Mouse (Mus musculus) liver, embryonic 15.5 days (tissue): ENCODE measurements around the gene Det1. TPM values are rescaled to one million over a fixed set of nuclear protein-coding genes. Genes with fewer than 3 reads are reported as not detected.

Experiments
- ATAC-seq: fragments of 200-750 bp; cut with Nextera tagmentation; 2 replicates; pipeline ENCODE4 v1.8.0; 2017; ENCODE audit warnings: moderate number of reproducible peaks, mild to moderate bottlenecking, moderate library complexity; ENCODE audit not compliant: insufficient read depth
- H3K27ac ChIP-seq: fragments of 300-500 bp; sonication (generic); replicated peaks from 2 replicates; pipeline ENCODE4 v1.5.1; 2015; ENCODE audit warnings: mild to moderate bottlenecking, inconsistent platforms
- H3K27me3 ChIP-seq: fragments of 300-500 bp; sonication (generic); 2 replicates; pipeline ENCODE4 v1.6.1; 2015; ENCODE audit warnings: mild to moderate bottlenecking, inconsistent platforms
- H3K36me3 ChIP-seq: fragments of 300-500 bp; sonication (generic); replicated peaks from 2 replicates; pipeline ENCODE4 v1.6.1; 2015; ENCODE audit warnings: moderate library complexity, mild to moderate bottlenecking, inconsistent platforms
- H3K4me1 ChIP-seq: fragments of 300-500 bp; sonication (generic); replicated peaks from 2 replicates; pipeline ENCODE4 v1.6.1; 2015; ENCODE audit warnings: inconsistent platforms
- H3K4me2 ChIP-seq: fragments of 300-500 bp; sonication (generic); 2 replicates; pipeline ENCODE4 v1.6.1; 2015; ENCODE audit warnings: moderate library complexity, mild to moderate bottlenecking, inconsistent platforms
- H3K4me3 ChIP-seq: fragments of 300-500 bp; sonication (generic); replicated peaks from 2 replicates; pipeline ENCODE4 v1.5.1; 2015; ENCODE audit warnings: mild to moderate bottlenecking, inconsistent platforms
- H3K9ac ChIP-seq: fragments of 300-500 bp; sonication (generic); 2 replicates; pipeline ENCODE4 v1.6.1; 2015; ENCODE audit warnings: moderate library complexity, mild to moderate bottlenecking, inconsistent platforms
- H3K9me3 ChIP-seq: fragments of 300-500 bp; sonication (generic); replicated peaks from 2 replicates; pipeline ENCODE4 v1.6.1; 2016; ENCODE audit warnings: inconsistent platforms
- WGBS: fragments of 180-500 bp; shearing (Covaris S2); methylation state at CpG from one replicate; pipeline ENCODE4 v1.1.7; 2015; ENCODE audit warnings: mixed read lengths; ENCODE audit not compliant: insufficient replicate concordance; 5-methylcytosine and 5-hydroxymethylcytosine counted together
- polyA plus RNA-seq: library from polyadenylated mRNA; unstranded; fragments of >200 nt; fragmentation: Nextera tagmentation; extraction: Ambion mirVana; gene quantifications from 2 replicates; pipeline ENCODE4 v1.2.1, GENCODE M21; 2015

Det1 gene
- polyA plus RNA-seq, 1 experiment from 2014 or later = 6.8 TPM

DNA sequence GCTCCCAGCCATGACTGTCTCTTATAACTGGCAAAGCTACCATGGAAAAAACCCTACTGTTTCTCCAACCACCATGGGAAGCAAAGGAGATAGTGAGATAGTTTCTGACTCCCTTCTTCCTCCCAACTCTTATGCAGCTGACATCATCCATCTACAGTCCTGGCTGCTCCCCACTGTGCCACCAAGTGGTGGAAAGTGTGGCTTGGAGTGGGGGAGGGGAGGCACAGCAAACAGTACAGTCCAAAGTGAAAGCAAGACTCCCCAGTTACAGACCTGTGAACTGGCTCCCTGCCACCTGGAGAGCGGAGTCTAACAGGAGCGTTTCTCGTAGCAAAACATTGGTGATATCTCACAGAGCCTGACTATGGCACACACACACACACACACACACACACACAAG is 43.2 kb downstream of the Det1 start:
- no peaks in the 10 kb centered on the region for H3K9me3 ChIP-seq
- no peak overlapping the region for H3K9ac ChIP-seq
- no peak overlapping the region for H3K4me3 ChIP-seq
- H3K27ac ChIP-seq = no peak overlapping the region
- H3K27me3 ChIP-seq = no peaks in the 10 kb centered on the region
- no peak overlapping the region for H3K4me2 ChIP-seq
- no peak for ATAC-seq
- peaks cover 47% of the 10 kb centered on the region for H3K4me1 ChIP-seq
- 77% methylated on average over 3 of the region's 3 CpGs for WGBS
- no peaks in the 10 kb centered on the region for H3K36me3 ChIP-seq

DNA sequence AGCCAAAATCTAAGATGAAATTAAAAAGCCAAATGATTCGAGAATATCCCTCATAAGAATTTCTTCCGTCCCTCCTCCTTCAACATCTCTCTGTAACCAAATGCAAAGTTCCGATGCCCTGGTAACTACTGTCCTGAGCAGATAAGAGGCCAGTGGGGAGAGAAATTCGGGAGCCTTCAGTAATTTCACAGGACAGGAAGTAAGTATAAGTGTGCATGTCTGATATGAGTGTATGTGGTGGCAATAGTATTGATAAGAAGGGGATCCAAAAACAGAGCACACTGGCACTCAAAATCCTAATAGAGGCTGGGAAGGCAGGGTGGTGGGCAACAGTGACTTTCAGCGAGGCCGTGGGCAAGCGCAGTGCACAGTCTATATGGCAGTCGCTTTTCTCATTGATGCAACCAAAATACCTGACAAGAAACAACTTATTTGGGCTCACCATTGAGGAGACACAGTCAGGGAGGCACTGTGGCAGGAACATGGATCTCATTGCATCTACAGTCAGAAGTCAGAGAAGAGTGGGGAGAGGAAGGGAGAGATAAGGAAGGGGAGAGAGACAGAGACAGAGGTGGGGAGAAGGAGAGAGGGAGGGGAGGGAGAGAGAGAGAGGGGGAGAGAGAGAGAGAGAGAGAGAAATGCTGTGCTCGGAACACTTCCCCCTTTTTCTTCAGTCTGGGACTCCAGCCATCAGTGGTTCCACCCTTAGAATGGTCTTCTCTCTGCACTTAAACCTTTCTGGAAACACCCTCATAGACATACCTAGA is 47.1 kb downstream of the Det1 start:
- Histone ChIP-seq H3K27me3 (no peaks in the 10 kb centered on the region), H3K4me1 (peaks cover 80% of the 10 kb centered on the region), H3K9ac (no peak overlapping the region; the same call in 1 of the 2 replicates), H3K27ac (peak overlapping the region; percentile 86), H3K9me3 (no peaks in the 10 kb centered on the region), H3K4me2 (peak overlapping the region; percentile 58), H3K36me3 (no peaks in the 10 kb centered on the region), H3K4me3 (peak overlapping the region; percentile 7; the same call in 1 of the 2 replicates)
- ATAC-seq = peak; percentile 96
- 15% methylated on average over 9 of the region's 9 CpGs for WGBS

DNA sequence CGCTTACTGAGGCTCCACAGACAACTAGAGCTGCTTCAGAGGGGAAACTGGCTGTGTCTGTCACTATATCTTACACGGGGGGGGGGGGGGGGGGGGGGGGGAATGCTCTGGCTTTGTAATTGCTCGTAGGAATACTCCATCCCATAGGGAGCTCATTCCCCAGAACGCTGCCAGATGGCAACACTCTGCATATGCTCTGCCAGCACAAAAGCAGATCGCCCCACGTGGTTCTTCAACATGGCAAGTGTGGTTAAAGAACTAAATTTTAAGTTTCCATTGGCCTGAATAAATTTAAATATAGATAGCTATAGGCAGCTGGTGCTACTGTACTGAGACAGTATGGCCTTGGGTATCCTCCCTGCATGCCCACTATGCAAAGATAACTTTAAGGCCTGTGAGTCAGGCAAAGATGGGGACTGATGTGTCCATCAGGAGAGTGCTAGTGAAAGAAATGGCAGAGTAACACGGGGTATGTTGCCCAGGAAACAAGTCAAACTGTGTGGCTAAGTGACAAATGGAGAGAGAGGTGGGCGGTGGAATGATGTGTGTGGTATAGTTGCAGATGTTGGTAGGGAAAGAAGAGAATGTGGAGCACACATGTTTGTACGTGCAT is 49.1 kb downstream of the Det1 start:
- ATAC-seq = no peak
- 64% methylated on average over 9 of the region's 9 CpGs for WGBS
- H3K27me3 ChIP-seq = no peaks in the 10 kb centered on the region
- H3K27ac ChIP-seq = peak overlapping the region; percentile 86
- no peak overlapping the region for H3K9ac ChIP-seq
- H3K4me3 ChIP-seq = no peak overlapping the region
- H3K36me3 ChIP-seq = peaks cover under 1% of the 10 kb centered on the region; the same call in 1 of the 2 replicates
- H3K4me2 ChIP-seq = no peak overlapping the region
- peaks cover 82% of the 10 kb centered on the region for H3K4me1 ChIP-seq
- H3K9me3 ChIP-seq = no peaks in the 10 kb centered on the region

DNA sequence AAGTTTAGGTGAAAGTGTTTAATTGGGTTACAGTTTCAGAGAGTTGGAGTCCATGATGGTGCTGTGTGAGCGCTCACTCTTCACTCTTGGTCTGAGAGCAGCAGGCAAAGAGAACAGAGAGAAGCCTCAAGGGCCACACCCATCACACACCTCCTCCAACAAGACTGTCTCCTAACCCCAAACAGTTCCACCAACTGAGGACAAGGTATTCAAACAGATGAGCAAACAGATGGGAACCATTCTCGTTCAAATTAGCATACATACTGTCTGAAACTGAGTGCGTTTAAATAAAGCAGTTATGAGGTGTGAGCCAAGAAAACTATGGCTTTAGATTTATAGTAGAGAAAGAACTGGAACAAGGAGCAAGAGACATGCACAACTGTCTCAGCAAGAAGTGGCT is 50.4 kb downstream of the Det1 start:
- H3K4me1 ChIP-seq = peaks cover 77% of the 10 kb centered on the region
- H3K27ac ChIP-seq = peak overlapping the region; percentile 25; the same call in 1 of the 2 replicates
- H3K9ac ChIP-seq = no peak overlapping the region
- no peak for ATAC-seq
- H3K9me3 ChIP-seq = no peaks in the 10 kb centered on the region
- H3K36me3 ChIP-seq = peaks cover 12% of the 10 kb centered on the region
- WGBS = 62% methylated on average over 3 of the region's 3 CpGs
- H3K4me3 ChIP-seq = no peak overlapping the region
- no peak overlapping the region for H3K4me2 ChIP-seq
- no peaks in the 10 kb centered on the region for H3K27me3 ChIP-seq

DNA sequence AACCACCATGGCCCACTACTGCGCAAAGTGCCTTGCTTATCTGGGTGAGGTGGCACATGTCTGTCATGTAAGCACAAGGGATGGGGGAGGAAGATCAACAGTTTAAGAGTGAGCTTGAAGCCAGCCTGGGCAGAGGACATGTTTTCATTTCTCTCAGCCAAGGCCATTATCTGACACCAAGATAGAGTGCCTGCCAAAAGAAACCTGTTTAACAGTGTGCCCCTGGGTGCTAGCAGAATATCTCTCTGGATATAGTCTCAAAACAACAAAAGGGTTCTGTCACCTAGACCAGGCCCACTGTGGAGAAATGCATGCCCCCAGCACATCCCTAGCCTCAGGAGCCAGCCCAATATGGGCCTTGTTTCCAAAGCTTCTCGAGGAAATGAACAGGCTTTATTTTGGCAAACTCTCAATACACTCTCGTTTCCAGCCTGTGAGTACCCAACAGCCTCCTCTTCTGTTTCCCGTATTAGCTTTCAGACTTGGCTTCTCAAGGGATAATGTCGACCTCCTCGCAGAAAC is 52.4 kb downstream of the Det1 start:
- ATAC-seq = peak; percentile 22
- 56% methylated on average over 6 of the region's 6 CpGs for WGBS
- H3K4me2 ChIP-seq = no peak overlapping the region
- H3K27me3 ChIP-seq = no peaks in the 10 kb centered on the region
- H3K36me3 ChIP-seq = peaks cover 29% of the 10 kb centered on the region
- no peak overlapping the region for H3K4me3 ChIP-seq
- peaks cover 57% of the 10 kb centered on the region for H3K4me1 ChIP-seq
- no peak overlapping the region for H3K9ac ChIP-seq
- no peaks in the 10 kb centered on the region for H3K9me3 ChIP-seq
- H3K27ac ChIP-seq = peak overlapping the region; percentile 39; the same call in 1 of the 2 replicates

DNA sequence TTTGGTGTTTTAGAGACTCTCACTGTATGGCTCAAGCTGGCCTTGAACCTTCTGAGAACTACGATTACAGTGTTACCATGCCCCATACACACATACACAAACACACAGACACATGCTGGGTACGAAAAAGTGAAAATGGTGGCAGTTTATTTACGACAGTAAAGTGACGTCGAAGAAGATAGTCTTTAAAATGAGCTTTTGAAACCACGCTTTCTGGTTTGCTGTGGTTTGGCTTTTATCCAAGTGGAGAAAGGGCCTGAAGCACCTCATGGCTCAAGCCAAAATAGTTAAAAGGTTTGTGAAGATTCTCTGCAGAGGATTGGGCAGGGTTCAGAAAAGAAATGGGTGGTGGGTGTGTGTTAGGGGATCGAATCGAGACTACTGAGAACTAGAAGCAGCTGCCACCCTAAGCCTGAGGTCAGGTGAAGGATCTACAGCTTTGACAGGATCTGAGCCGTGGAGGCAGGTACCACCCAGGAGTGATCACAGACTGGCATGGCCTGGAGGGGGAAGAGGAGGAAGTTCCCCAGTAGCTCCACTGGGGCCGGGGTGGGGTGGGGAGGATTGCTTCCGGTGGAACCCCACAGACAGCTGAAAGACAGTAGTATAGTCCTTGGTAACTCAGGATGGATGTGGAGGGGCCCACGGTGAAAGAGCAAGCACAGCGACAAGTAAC is 53.0 kb downstream of the Det1 start:
- Histone ChIP-seq H3K4me2 (no peak overlapping the region), H3K9me3 (no peaks in the 10 kb centered on the region), H3K36me3 (peaks cover 35% of the 10 kb centered on the region), H3K27me3 (no peaks in the 10 kb centered on the region), H3K27ac (peak overlapping the region; percentile 39; the same call in 1 of the 2 replicates), H3K4me3 (no peak overlapping the region), H3K9ac (no peak overlapping the region), H3K4me1 (peaks cover 53% of the 10 kb centered on the region)
- ATAC-seq = peak; percentile 35; the same call in 1 of the 2 replicates
- WGBS = 45% methylated on average over 13 of the region's 13 CpGs

DNA sequence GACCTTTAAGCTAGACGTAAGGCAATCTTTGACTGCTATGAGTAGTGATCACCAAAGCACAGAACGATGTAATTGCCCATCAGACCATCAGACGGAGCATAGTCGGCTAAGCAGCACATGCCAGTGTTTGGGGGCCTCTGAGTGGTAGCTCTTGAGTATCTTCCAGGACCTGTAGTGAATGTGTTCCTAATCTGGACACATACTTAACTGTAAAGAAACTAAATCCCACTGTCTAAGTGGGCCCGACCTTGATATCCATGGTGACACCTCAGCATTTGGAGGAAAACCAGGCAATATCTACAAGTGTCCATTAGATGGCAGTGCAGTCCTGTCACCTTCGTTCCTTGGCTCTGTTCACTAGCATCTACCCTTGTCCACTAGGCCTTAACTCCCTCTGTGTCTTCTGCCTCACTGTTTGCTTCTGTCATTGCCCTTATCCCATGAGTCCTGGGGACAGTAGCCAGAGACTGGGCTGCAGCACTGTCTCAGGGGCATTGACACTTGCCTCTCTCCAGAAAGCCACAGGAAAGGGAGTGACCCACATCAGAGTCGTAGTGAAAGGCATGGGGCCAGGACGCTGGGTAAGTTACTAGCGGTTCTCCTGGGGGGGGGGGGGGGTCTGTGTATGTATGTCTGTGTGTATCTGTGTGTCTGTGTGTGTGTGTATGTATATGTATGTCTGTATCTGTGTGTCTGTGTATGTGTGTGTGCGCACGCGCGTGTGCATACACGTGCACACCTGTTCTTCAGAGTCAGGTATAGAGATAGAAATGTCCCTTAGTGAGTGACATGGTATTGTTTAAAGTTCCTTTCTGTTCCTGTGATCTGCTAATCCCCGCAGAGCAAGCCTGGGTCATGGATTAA is 55.5 kb downstream of the Det1 start:
- Histone ChIP-seq H3K9me3 (no peaks in the 10 kb centered on the region), H3K9ac (no peak overlapping the region), H3K4me1 (peaks cover 36% of the 10 kb centered on the region), H3K4me2 (no peak overlapping the region), H3K36me3 (peaks cover 48% of the 10 kb centered on the region), H3K27ac (no peak overlapping the region), H3K4me3 (no peak overlapping the region), H3K27me3 (no peaks in the 10 kb centered on the region)
- 77% methylated on average over 15 of the region's 15 CpGs for WGBS
- ATAC-seq = no peak; the same call in 1 of the 2 replicates

DNA sequence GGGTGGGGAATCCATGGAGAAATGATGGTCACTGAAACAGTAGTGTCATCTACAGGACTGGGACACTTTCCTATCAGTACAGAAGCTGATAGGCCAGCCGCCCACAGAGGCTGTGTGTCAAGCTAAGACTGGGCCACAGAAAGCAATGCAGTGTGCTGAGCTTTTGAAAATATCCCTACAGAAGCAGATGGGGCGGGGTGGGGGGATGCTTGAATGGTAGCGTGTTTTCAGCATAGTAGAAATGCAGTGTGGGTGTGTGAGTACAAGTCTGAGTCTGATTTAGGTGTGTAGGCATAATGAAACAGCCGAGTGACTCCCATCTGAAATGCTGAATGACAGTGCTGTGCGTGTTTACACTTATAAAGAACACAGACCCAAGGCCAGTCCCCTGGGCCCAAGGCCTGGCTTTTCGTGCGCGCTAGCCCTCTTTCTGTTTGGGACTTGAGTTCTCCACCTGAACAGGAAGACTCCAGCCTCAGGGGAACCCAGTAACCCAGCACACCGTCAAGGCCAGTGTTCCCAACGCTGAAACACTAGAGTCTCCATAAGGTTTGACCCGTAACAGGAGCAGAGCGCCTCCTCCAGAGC is 59.2 kb downstream of the Det1 start:
- ATAC-seq = no peak
- Histone ChIP-seq H3K4me1 (peaks cover 23% of the 10 kb centered on the region), H3K4me3 (no peak overlapping the region), H3K9me3 (no peaks in the 10 kb centered on the region), H3K9ac (no peak overlapping the region), H3K4me2 (no peak overlapping the region), H3K27me3 (no peaks in the 10 kb centered on the region), H3K36me3 (peaks cover 61% of the 10 kb centered on the region), H3K27ac (no peak overlapping the region)
- 73% methylated on average over 12 of the region's 12 CpGs for WGBS

DNA sequence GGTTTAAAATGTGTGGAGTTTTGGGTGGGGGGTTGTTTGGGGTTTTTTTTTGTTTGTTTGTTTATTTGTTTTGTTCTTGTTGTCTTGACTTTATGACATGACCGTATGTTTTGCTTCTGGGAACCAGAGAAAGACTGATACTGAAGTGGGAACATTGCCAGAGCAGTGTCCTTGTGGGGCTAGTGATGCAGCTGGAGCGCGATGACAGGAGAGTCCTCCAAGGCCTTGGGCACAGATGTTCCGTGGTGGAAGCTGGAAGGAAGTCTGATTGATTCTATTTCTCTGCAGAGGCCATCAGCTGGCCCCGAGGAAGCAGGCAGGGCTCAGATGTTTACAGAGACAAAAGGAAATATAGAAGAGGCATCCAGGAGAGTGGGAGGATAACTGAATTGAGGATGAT is 61.2 kb downstream of the Det1 start:
- no peaks in the 10 kb centered on the region for H3K27me3 ChIP-seq
- WGBS = 64% methylated on average over 5 of the region's 5 CpGs
- no peak for ATAC-seq
- no peaks in the 10 kb centered on the region for H3K9me3 ChIP-seq
- H3K4me3 ChIP-seq = no peak overlapping the region
- no peak overlapping the region for H3K9ac ChIP-seq
- peaks cover 44% of the 10 kb centered on the region for H3K36me3 ChIP-seq
- H3K27ac ChIP-seq = no peak overlapping the region
- no peak overlapping the region for H3K4me2 ChIP-seq
- H3K4me1 ChIP-seq = peaks cover 36% of the 10 kb centered on the region
